Mouse (Mus musculus) CD8-positive naive resting alpha-beta T cell, adult 2 months (primary cell): ENCODE results near the gene Upf3b.
"Not testable (repeated sequence)": the region's sequence is repeated elsewhere in the genome, so short reads cannot be mapped to it uniquely, and the experiment has no call there.

Experiments used
- DNase-seq, 2 experiments: peaks; one replicate each; pipeline ENCODE4 v3.0.0; 2022; ENCODE audit warnings: low read depth in 2 of 2, low spot score in 2 of 2

Upf3b gene

DNA sequence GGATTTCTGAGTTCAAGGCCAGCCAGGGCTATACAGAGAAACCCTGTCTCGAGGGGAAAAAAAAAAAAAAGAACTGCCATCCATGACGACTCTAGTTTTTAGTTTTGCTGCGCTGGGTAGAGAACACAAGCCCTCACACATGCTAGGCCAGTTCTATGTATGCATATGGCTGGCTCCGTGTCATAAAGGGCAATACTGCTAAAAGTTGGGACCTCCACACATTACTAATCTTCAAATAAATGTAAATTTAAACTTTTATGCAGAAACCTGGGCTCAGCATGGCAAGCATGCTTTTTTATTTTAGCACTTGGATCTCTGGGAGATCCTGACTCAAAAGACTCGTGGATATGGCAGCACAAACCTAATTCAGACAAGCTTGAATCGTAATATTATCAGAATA lies 28.9 kb downstream of the Upf3b start:
- no peak for DNase-seq

GRCm38 (mm10) chrX:37080345-37080744 lies 29.8 kb downstream of the Upf3b start:
- not testable (repeated sequence) for DNase-seq

GRCm38 (mm10) chrX:37076651-37077050 lies 33.5 kb downstream of the Upf3b start:
- DNase-seq, result no peak

- DNase-seq, result peak; percentile 47 to 64
Measured at GRCm38 (mm10) chrX:37074262-37074892, 35.7 kb downstream of the Upf3b start.

GRCm38 (mm10) chrX:37068766-37069165 lies 41.4 kb downstream of the Upf3b start:
- no peak for DNase-seq

- no peak for DNase-seq
Measured at GRCm38 (mm10) chrX:37067299-37067698, 42.8 kb downstream of the Upf3b start.

- no peak for DNase-seq
Measured at GRCm38 (mm10) chrX:37063902-37064301, 46.2 kb downstream of the Upf3b start.

GRCm38 (mm10) chrX:37048890-37049823 lies 61.0 kb downstream of the Upf3b start:
- no peak for DNase-seq

DNA sequence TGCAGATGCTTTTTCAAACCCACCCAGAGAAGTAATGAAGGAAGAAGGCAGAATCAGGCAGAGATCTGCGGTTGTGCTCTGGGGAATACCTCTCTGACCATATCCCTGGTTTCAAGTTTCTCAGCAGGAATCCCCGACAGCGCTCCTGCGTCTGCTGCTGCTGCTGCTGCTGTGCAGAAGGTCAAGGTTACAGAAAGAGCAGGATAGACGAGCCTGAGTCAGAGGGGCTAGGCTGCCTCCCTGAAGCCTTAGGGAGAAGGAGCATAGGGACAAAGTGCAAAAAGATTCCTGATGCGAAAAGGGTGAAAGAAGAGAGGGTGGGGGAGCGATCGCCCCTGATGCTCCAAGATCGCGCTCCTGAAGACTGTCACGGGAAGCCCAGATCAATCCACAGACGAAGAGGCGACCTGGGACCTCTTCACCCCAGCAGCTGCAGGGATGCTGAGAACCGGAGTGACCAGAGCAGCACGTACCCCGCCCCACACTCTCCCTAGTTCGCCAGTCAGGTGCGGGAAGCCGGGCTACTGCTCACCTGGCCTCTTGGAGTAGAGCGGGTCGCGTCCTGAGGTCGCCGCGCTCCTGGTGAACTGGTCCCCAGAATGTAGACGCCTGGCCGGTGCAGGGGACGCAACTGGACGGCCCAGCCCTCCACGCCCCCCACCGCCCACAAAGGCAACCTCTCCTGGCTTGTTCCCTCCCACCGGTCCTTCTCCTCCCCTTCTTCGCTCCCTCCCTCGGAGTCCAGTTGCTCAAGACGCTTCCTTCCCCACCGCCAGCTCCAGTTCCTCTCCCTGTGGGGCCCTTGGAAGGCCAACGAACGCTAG lies 61.8 kb downstream of the Upf3b start, which contains the start of gene Sowahd:
Gene Sowahd (plus strand): TSS at position 780 of the 824 bp plus-strand sequence.
- no peak for DNase-seq

DNA sequence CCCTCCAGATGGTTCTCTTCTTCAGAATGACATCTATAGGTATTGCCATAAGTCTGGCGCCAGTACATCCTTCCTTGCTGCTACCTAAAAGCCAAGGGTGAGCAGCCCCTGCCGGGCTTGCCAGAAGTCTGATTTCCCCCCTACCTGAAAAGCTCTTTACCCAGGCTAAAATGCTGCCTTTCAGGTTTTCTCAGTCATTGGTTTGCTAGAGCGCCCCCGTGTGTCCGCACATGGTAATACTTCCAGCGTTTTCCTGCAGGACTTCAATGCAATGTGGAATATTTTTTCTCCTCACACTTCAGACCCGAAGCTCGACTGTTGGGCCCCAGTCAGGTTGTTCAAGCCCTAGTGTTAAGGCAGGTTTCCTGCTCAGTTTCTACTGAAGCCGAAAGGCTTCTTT lies 67.4 kb downstream of the Upf3b start:
- peak; percentile 48 to 61 for DNase-seq
